Mouse (Mus musculus) cerebellum, postnatal 14 days (tissue): ENCODE results near the gene Wnt5b.

Source experiments
- DNase-seq, 2 experiments: peaks; one replicate each; pipeline ENCODE4 v3.0.0; 2021; ENCODE audit warnings: mixed read lengths in 2 of 2

Gene Wnt5b

GRCm38 (mm10) chr6:119521482-119521900 lies 22.7 kb downstream of the Wnt5b start:
- DNase-seq = peak; percentile 29 to 47

- no peak for DNase-seq
These were observed 23.4 kb downstream of the Wnt5b start for GRCm38 (mm10) chr6:119520731-119521130.

GRCm38 (mm10) chr6:119514085-119514484 lies 30.1 kb downstream of the Wnt5b start:
- peak in 1 of 2 experiments; percentile 20 for DNase-seq

GRCm38 (mm10) chr6:119513452-119513851 lies 30.7 kb downstream of the Wnt5b start:
- DNase-seq = no peak

GRCm38 (mm10) chr6:119512701-119513100 lies 31.4 kb downstream of the Wnt5b start:
- DNase-seq = no peak

- no peak for DNase-seq
These were observed 34.6 kb downstream of the Wnt5b start for GRCm38 (mm10) chr6:119509437-119510037.

GRCm38 (mm10) chr6:119508634-119509375 lies 35.3 kb downstream of the Wnt5b start:
- no peak for DNase-seq

- DNase-seq = no peak
These were observed 35.9 kb downstream of the Wnt5b start for GRCm38 (mm10) chr6:119508221-119508620.

GRCm38 (mm10) chr6:119505525-119506225 lies 38.5 kb downstream of the Wnt5b start:
- no peak for DNase-seq

- no peak for DNase-seq
These were observed 39.4 kb downstream of the Wnt5b start for GRCm38 (mm10) chr6:119504756-119505155.

GRCm38 (mm10) chr6:119502031-119502430 lies 42.1 kb downstream of the Wnt5b start:
- DNase-seq = no peak

GRCm38 (mm10) chr6:119500086-119500485 lies 44.1 kb downstream of the Wnt5b start:
- DNase-seq = no peak

- no peak for DNase-seq
These were observed 44.9 kb downstream of the Wnt5b start for GRCm38 (mm10) chr6:119499271-119499670.

GRCm38 (mm10) chr6:119492630-119493014 lies 51.5 kb downstream of the Wnt5b start:
- no peak for DNase-seq

GRCm38 (mm10) chr6:119491997-119492629 lies 52.0 kb downstream of the Wnt5b start:
- no peak for DNase-seq

GRCm38 (mm10) chr6:119491006-119491405 lies 53.1 kb downstream of the Wnt5b start:
- no peak for DNase-seq

GRCm38 (mm10) chr6:119490549-119490948 lies 53.6 kb downstream of the Wnt5b start:
- DNase-seq = no peak

- DNase-seq = peak; percentile 69 to 72
These were observed 54.4 kb downstream of the Wnt5b start for GRCm38 (mm10) chr6:119489765-119490164.

- DNase-seq = no peak
These were observed 56.5 kb downstream of the Wnt5b start for GRCm38 (mm10) chr6:119487619-119488018.

- no peak for DNase-seq
These were observed 57.1 kb downstream of the Wnt5b start for GRCm38 (mm10) chr6:119487085-119487458.

- no peak for DNase-seq
These were observed 57.6 kb downstream of the Wnt5b start for GRCm38 (mm10) chr6:119486381-119487084.

- peak in 1 of 2 experiments; percentile 43 for DNase-seq
These were observed 58.7 kb downstream of the Wnt5b start for GRCm38 (mm10) chr6:119485486-119485885.
